Mouse (Mus musculus) lung, adult 2 months (tissue): ENCODE measurements around the gene Mrps23.

Source experiments
- CTCF ChIP-seq: fragments of 200-500 bp; IDR thresholded peaks from 2 replicates; pipeline ENCODE4 v1.5.1; 2011; ENCODE audit warnings: mild to moderate bottlenecking, low read length, control low read depth; ENCODE audit not compliant: insufficient read depth
- POLR2A ChIP-seq: fragments of 200-500 bp; IDR thresholded peaks from 2 replicates; pipeline ENCODE4 v1.6.1; 2011; ENCODE audit warnings: low read depth, mild to moderate bottlenecking, control low read depth, low read length, borderline replicate concordance; ENCODE audit errors: extremely low read depth

DNA sequence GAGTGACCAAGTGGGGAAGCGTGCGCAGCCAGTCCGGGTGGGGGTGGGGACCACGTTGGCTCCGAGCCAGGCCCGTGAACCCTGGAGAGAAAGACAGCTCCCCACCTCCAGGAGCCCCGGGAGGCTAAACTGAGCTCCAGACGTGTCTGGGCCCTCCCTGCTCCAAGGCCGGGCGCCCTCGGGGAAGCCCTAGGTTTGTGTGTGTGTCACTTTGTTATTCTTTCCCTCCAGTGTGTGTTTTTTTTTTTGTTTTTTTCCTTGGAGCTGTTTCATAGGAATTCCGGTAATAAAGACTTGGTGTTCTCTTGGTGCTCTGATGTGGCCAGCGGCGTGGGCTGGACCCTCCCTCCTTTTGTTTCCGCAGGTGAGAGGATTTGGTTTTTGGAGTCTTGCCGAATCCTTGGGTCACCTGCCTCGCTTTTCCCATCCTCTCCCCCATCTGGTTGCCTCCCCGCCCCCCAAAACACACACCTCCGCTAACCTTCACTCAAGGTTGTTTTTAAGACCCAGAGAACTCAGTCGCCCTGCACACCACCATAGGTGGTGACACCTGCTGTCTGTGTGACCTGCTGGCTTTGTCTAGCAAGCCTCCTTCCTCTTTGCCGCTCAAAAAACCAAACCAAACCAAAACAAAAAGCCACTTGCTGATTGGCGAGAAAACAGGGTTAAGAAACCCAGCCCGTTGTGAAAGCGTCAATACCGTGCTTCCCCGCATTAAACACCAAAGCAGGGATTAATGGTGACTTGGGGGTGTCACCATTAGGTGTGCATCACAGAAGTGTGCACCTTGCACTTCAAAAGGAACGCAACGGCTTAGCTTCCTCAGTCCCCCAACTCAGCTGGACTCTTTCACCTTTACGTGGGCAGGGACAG is 10.1 kb upstream of the Mrps23 start:
- TF ChIP-seq CTCF (no peak), POLR2A (no peak)
